Mouse (Mus musculus) neural tube, embryonic 11.5 days (tissue): ENCODE measurements around the gene Ugt1a10. TPM values are rescaled to one million over a fixed set of nuclear protein-coding genes. Genes with fewer than 3 reads are reported as not detected.
"Not testable (repeated sequence)": the region's sequence is repeated elsewhere in the genome, so short reads cannot be mapped to it uniquely, and the experiment has no call there.

Experiments used
- ATAC-seq: fragments of 200-750 bp; cut with Nextera tagmentation; 2 replicates; pipeline ENCODE4 v1.8.0; 2017; ENCODE audit warnings: moderate number of reproducible peaks, mild to moderate bottlenecking, moderate TSS enrichment, moderate library complexity; ENCODE audit not compliant: insufficient read depth, low FRiP score, low TSS enrichment
- DNase-seq: peaks from one replicate; pipeline ENCODE4 v3.0.0-alpha.2; 2015; ENCODE audit warnings: low spot score
- H3K27ac ChIP-seq: fragments of 300-500 bp; sonication (generic); 2 replicates; pipeline ENCODE4 v1.5.1; 2014; ENCODE audit warnings: low read depth, mild to moderate bottlenecking, low read length
- H3K27me3 ChIP-seq: fragments of 300-500 bp; sonication (generic); 2 replicates; pipeline ENCODE4 v1.6.1; 2014; ENCODE audit warnings: mild to moderate bottlenecking, low read length, mixed read lengths; ENCODE audit not compliant: control insufficient read depth, insufficient read depth
- H3K36me3 ChIP-seq: fragments of 300-500 bp; sonication (generic); 2 replicates; pipeline ENCODE4 v1.6.1; 2014; ENCODE audit warnings: mild to moderate bottlenecking, low read length, moderate library complexity, mixed read lengths; ENCODE audit not compliant: control insufficient read depth, insufficient read depth
- H3K4me1 ChIP-seq: fragments of 300-500 bp; sonication (generic); 2 replicates; pipeline ENCODE4 v1.6.1; 2014; ENCODE audit warnings: low read length, mixed read lengths; ENCODE audit not compliant: control insufficient read depth, insufficient read depth
- H3K4me2 ChIP-seq: fragments of 300-500 bp; sonication (generic); 2 replicates; pipeline ENCODE4 v1.6.1; 2014; ENCODE audit warnings: low read depth, mild to moderate bottlenecking, moderate library complexity
- H3K4me3 ChIP-seq: fragments of 300-500 bp; sonication (generic); 2 replicates; pipeline ENCODE4 v1.5.1; 2014; ENCODE audit warnings: low read depth, low read length
- H3K9ac ChIP-seq: fragments of 300-500 bp; sonication (generic); 2 replicates; pipeline ENCODE4 v1.6.1; 2014; ENCODE audit warnings: mild to moderate bottlenecking, low read length
- H3K9me3 ChIP-seq: fragments of 300-500 bp; sonication (generic); 2 replicates; pipeline ENCODE4 v1.6.1; 2016; ENCODE audit warnings: low read length; ENCODE audit not compliant: control insufficient read depth
- WGBS: fragments of 180-500 bp; shearing (Covaris S2); extraction: QIAGEN DNeasy Blood & Tissue Kit; methylation state at CpG from one replicate; pipeline ENCODE4 v1.1.7; 2014; 5-methylcytosine and 5-hydroxymethylcytosine counted together
- polyA plus RNA-seq: library from polyadenylated mRNA; unstranded; fragments of >200 nt; fragmentation: Nextera tagmentation; extraction: Ambion mirVana; gene quantifications from 2 replicates; pipeline ENCODE4 v1.2.1, GENCODE M21; 2014

The Ugt1a10 gene
- polyA plus RNA-seq, 1 experiment from 2014 or later: not detected

GRCm38 (mm10) chr1:88225301-88225700, 170.1 kb downstream of the Ugt1a10 start:
- WGBS: 49% methylated on average over 2 of the region's 2 CpGs
- not testable (repeated sequence) for H3K27me3 ChIP-seq, H3K9ac ChIP-seq, H3K4me1 ChIP-seq, H3K4me2 ChIP-seq, H3K27ac ChIP-seq, ATAC-seq, DNase-seq, H3K36me3 ChIP-seq, H3K4me3 ChIP-seq
- peaks cover 51% of the 10 kb centered on the region for H3K9me3 ChIP-seq

GRCm38 (mm10) chr1:88225741-88226140, 170.6 kb downstream of the Ugt1a10 start:
- no peak overlapping the region for H3K27ac ChIP-seq
- no peak for ATAC-seq
- no peak for DNase-seq
- no peaks in the 10 kb centered on the region for H3K27me3 ChIP-seq
- H3K9me3 ChIP-seq: peaks cover 55% of the 10 kb centered on the region
- H3K4me2 ChIP-seq: no peak overlapping the region
- no peaks in the 10 kb centered on the region for H3K4me1 ChIP-seq
- no peak overlapping the region for H3K9ac ChIP-seq
- H3K4me3 ChIP-seq: no peak overlapping the region
- H3K36me3 ChIP-seq: no peaks in the 10 kb centered on the region

- Histone ChIP-seq H3K9ac (no peak within 1 kb of the TSS), H3K36me3 (no peaks in the 10 kb centered on the region), H3K4me1 (no peaks in the 10 kb centered on the region), H3K27ac (no peak within 1 kb of the TSS), H3K27me3 (no peaks in the 10 kb centered on the region), H3K9me3 (peaks cover 66% of the 10 kb centered on the region), H3K4me2 (no peak within 1 kb of the TSS), H3K4me3 (no peak within 1 kb of the TSS)
- DNase-seq: no peak
- ATAC-seq: no peak
- WGBS: 59% methylated on average over 5 of the region's 5 CpGs
Measured at GRCm38 (mm10) chr1:88226670-88227379, 171.6 kb downstream of the Ugt1a10 start, which contains the start of gene Mroh2a. Mroh2a (plus strand) TSS chr1:88226986.

- ATAC-seq: no peak
Measured at GRCm38 (mm10) chr1:88227482-88227881, 172.3 kb downstream of the Ugt1a10 start.

GRCm38 (mm10) chr1:88228121-88228520, 172.9 kb downstream of the Ugt1a10 start:
- DNase-seq: no peak
- Histone ChIP-seq H3K27me3 (no peaks in the 10 kb centered on the region), H3K4me2 (no peak overlapping the region), H3K9ac (no peak overlapping the region), H3K9me3 (peaks cover 75% of the 10 kb centered on the region), H3K4me3 (no peak overlapping the region), H3K27ac (no peak overlapping the region), H3K4me1 (no peaks in the 10 kb centered on the region), H3K36me3 (no peaks in the 10 kb centered on the region)
- WGBS: 70% methylated on average over 7 of the region's 7 CpGs
- no peak for ATAC-seq

More at GRCm38 (mm10) chr1:88227482-88227881, 172.3 kb downstream of the Ugt1a10 start:
- Histone ChIP-seq H3K4me1 (no peaks in the 10 kb centered on the region), H3K9ac (no peak overlapping the region), H3K9me3 (peaks cover 69% of the 10 kb centered on the region), H3K4me2 (no peak overlapping the region), H3K4me3 (no peak overlapping the region), H3K36me3 (no peaks in the 10 kb centered on the region), H3K27ac (no peak overlapping the region), H3K27me3 (no peaks in the 10 kb centered on the region)
- WGBS: 59% methylated on average over 2 of the region's 2 CpGs
- no peak for DNase-seq

GRCm38 (mm10) chr1:88229566-88229965, 174.4 kb downstream of the Ugt1a10 start:
- Histone ChIP-seq H3K27me3 (no peaks in the 10 kb centered on the region), H3K27ac (no peak overlapping the region), H3K9ac (no peak overlapping the region), H3K9me3 (peaks cover 90% of the 10 kb centered on the region), H3K4me2 (no peak overlapping the region), H3K4me1 (no peaks in the 10 kb centered on the region), H3K36me3 (no peaks in the 10 kb centered on the region), H3K4me3 (no peak overlapping the region)
- no peak for DNase-seq
- WGBS: 85% methylated on average over 3 of the region's 3 CpGs
- ATAC-seq: no peak

GRCm38 (mm10) chr1:88229986-88230385, 174.8 kb downstream of the Ugt1a10 start:
- Histone ChIP-seq H3K9me3 (peaks cover 94% of the 10 kb centered on the region), H3K27ac (no peak overlapping the region), H3K4me2 (no peak overlapping the region), H3K27me3 (no peaks in the 10 kb centered on the region), H3K9ac (no peak overlapping the region), H3K4me3 (no peak overlapping the region), H3K4me1 (no peaks in the 10 kb centered on the region), H3K36me3 (no peaks in the 10 kb centered on the region)
- WGBS: 84% methylated on average over 5 of the region's 5 CpGs
- DNase-seq: no peak
- no peak; the same call in 1 of the 2 replicates for ATAC-seq

GRCm38 (mm10) chr1:88230421-88230820, 175.2 kb downstream of the Ugt1a10 start:
- ATAC-seq (no peak), DNase-seq (no peak)
- H3K4me1 ChIP-seq: no peaks in the 10 kb centered on the region
- peaks cover 96% of the 10 kb centered on the region for H3K9me3 ChIP-seq
- WGBS: 71% methylated on average over 7 of the region's 7 CpGs
- H3K27me3 ChIP-seq: no peaks in the 10 kb centered on the region
- no peak overlapping the region for H3K27ac ChIP-seq
- no peak overlapping the region for H3K4me2 ChIP-seq
- no peak overlapping the region for H3K9ac ChIP-seq
- H3K36me3 ChIP-seq: no peaks in the 10 kb centered on the region
- no peak overlapping the region for H3K4me3 ChIP-seq
